Mouse (Mus musculus) spleen, postnatal 10 days (tissue): ENCODE data around the gene Epb42.
"Not testable (repeated sequence)": the region's sequence is repeated elsewhere in the genome, so short reads cannot be mapped to it uniquely, and the experiment has no call there.

Experiments
- DNase-seq, 2 experiments: peaks; one replicate each; pipeline ENCODE4 v3.0.0; 2021 to 2022; ENCODE audit warnings: low spot score in 2 of 2

Epb42 gene

DNA sequence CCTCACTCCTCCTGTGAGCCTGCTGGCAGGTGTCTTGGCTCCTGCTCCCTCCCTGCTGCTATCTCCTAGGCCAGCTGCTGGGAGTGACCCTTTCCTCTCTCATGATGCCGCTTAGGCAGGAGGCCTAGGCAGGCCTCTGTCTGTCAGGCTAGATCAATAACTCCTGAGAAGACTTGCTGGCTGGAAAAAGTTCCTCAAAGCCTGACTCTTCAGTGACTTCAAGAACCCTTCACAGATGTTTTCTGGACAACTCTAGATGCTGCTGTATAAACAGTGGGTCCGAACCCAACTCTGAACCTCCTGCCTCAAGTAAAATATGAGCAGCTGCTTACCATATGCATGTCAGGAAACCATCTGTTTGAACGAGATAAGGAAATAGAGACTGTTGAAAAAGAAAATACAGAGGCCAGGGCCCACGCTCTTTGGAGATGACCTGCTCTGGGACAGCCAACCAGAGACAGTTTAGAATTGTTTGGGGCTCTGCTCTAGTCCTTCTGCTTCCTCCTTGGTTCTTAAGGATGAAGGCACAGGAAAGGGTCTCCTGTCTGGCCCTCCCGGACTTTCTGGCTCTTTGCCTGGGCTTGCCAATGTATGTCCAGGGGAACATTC, at the start of gene Epb42:
Epb42 (minus strand) TSS at position 340 of the 609 bp plus-strand sequence.
- peak; percentile 78 to 84 for DNase-seq

DNA sequence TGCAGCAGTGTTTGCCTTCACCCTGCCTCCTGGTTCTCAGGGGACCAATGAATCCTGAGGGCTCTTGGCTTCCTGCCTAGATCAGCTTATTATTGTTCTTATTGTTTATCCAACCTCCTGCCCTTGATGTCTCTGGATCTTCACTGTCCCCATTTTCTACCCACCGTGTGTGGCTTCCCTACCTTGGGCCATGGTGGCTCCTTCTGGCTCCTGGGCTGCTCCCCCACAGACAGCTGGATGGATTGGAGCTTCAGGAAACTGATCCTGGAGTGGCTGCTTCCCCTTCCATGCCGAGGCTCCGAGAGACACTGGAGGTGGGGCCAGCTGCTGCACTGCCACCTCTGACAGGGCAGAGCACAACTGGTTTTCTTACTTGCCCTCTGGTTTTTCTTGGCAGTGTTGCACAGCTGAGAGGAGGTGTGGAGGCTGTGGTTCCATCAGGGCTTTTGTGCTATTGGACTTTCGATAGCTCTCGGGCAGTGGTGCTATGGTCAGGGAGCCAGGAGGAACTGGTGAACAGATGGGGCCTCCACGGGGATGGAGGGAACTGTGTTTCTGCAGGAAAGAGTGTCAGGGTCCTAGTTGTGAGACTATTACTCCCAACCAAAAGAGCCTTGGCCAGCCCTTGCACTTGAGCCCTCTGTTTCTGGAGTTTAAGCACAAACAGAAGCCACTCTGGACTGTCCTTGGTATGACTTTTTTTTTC, 48.8 kb upstream of the Epb42 start, which contains the start of gene Tgm5:
Tgm5 (minus strand) TSS at position 362 of the 706 bp plus-strand sequence.
- no peak for DNase-seq

DNA sequence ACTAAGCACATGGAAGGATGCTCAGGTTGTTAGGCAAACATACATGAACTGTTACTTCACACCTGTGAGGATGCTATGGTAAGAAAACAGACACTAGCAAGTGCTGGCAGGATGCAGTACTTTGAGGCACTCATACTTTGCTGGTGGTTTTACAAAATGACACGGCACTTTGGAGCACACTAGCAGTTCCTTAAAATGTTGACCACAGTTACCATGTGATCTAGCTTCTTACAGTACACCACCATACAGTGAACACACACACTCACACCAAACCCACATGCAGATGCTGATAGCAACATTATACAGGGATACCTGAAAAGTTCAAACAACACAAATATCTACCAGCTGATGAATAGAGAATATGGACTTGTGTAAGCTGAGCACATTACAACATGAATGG, 45.8 kb upstream of the Epb42 start:
- DNase-seq, result no peak

DNA sequence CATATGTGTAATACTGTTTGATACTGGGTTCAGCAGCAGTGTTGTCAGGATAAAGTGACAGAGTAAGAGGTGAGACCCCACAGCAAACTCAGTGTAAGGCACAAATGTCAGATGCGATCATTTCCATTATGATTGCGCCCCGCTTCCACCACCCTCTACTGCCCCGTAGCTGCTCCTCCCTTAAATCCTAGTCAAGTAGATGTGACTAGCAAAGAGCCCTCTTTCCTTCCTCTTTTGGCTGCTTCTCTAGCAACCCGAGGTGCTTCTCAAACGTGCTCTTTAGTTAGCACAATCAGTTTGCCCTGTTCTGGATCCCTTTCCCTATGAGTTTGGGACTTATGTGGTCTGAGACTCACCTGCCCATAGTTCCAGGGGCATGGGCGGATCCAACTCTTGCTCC, 37.9 kb upstream of the Epb42 start:
- DNase-seq, result no peak

DNA sequence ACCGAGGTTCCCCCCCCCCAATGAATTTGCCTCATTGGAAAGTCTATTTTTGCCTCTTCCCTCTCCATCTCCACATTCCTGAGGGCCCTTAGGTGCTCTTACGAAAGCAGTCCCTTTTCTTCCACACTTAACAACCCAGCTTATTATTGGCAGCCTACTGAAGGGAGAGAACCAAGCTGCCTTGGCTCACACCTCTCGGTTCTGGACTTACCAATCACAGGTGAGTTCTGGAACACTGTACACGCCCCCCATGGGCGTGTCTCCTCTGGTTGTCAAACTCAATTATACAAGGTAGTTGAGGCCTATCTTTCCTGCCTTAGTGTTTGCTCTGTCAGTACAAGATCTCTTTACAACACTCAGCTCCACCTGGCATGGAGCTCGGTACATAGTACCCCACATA, 35.0 kb upstream of the Epb42 start:
- DNase-seq, result no peak

DNA sequence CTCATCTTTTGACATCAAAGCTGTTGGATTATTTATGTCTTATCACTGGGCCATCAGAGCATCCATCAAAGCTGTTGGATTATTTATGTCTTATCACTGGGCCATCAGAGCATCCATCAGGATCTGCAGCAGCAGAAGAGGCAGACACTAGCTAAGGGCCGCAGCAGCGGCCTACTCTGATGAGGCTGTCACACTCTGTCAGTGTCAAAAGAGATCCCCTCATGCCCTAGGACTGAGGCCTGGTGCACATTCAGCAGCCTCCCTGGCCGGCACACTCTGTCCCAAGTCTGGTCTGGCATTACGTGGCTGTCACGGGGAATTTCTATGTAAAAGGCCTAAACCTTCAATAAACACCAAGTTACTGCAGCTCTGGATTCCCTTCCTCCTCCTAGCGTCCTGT, 32.6 kb upstream of the Epb42 start:
- no peak for DNase-seq

DNA sequence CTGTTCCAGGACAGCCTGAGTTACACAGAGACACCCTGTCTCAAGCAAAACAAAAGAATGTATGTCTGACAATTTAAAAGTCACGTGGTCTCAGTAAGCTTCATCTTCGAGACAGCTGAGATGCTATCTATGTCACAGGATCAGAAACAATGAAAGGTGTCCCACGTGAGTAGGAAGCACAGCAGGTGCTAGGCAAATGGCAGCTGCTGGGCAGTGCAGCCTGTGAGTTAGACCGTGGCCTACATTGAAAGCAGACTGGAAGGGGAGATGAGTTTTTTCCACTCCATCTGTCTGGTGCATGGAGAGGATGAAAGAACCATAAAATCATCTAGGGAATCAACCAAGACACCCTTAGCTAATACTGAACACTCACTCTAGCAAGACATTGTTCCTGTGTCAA, 30.2 kb upstream of the Epb42 start:
- DNase-seq, result no peak

DNA sequence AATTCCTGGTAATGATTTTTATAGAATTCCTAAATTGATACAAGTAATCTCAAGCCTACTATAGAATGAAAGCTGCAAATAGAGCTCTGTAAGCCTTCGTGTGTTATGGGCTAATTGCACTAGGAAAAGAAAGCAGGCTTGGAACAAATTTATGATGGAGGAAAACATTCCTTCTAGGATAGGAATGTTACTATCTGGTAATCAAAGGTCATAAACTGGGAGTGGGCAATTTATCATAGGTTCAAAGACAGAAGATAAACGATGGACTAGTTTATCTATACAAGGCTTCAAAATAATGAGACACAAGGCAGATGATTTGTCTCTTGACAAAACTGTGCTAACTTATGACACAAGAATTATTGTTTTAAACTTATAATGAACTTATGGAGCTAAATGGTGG, 24.4 kb upstream of the Epb42 start:
- DNase-seq, result no peak

DNA sequence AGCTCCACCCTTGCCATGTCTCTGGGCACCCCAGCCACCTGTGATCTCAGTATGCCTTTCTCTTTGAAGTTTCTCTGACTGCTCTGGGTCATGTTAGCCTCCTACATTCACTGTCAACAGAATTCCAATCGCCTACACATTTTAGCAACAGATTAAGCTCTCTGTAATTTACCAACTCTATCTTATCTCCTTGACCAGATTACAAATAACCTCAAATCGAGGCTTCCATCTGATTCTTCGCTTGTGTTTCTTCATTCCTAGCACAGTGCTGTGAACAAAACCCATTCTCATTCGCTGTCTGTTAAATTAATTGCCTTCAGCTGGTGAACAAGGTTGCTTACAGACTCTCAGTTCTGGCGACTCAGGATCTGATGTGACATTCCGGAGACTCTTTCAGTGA, 21.1 kb upstream of the Epb42 start:
- DNase-seq, result no peak

DNA sequence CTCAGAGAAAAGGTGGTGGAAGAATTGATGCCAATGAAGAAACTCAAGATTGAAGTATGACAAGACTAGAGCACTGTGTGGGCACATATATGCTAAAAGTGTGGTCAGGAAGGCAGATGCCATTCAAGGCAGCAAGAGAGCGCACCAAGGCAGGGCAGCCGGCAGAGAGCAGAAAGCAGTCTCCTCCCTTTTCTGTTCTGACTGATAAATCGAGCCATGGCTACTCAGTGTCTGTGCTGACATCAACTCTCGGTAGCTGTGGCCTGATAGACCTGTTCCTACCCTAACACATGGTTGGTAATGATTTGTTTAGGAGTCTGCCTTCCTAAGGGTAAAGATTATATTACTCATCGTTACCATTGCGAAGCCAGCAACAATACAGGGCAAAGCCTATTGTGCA, 19.0 kb upstream of the Epb42 start:
- peak in 1 of 2 experiments; percentile 53 for DNase-seq

DNA sequence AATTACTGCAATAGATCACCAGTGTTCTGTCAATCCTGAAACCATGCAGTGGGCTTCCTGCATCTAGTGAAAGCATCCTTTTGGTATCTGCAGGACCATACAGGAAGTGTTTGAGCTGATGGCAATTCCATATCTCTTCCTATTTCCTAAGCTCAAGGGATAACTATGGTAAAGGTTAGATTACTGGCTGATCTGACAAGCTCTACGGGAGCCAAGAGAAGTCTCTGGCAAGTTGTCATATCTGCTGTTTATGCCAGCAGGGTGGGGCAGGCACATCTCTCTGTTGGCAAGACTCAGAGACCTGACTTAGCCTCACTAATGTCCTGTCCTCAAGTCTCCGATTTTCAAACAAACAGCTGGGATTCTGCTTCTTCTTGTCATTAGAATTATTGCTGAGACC, 17.2 kb upstream of the Epb42 start:
- DNase-seq, result no peak

DNA sequence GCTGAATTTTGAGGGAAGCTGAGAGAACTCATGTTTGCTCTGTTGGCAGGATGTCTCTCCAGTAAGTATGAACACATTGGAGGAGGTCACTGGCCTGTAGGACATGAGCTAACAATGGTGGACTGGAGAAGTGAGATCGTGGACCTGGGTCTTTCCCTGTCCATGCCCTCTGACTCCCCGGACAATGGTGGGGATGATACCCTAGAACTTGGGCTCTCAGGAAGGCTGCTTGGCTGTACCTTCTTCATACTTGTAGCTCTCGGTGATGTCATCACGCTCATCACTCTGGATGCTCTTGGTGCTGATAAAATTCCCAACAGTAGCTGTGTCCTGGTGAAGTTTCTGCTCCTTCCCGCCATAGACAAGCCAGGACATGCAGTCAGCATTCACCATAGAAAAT, 15.3 kb upstream of the Epb42 start:
- DNase-seq, result no peak

DNA sequence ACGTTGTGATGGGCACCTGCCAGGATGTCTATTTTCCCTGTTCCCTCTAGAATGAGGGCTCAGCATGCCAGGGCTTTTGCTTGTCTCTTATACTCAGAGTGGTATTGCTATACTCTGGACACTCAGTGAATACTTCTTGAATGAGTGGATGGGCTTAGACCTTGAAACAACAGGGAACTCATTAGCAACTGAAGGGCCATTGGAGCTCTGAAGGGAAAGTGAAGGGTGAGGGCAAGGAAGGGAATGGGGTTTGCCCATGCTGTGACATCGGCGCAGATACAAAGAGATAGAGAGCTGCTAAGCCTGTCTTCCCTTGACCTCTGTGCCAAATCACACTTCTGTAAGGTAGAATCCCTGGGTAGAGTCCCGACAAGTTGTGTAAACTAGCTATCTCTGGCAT, 8.8 kb upstream of the Epb42 start:
- no peak for DNase-seq

DNA sequence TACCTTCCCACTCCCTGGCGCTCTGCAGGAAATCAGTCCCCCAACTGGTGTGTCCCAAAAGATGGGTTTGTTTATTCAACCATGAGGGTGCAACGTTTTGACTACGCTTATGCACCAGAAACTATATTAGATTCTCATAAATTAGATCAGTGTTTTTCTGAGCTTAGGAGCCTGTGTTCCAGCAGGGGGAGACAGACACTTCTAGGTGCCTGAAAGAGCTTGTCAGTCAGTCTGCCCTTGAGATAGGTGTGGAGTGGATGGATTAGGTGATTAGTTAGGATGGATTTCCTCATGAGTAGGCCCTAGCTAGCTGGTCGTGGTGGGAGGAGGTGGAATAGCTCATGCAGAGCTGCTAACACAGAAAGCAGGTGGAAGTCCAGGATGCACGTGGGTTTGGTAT, 4.2 kb upstream of the Epb42 start:
- peak in 1 of 2 experiments; percentile 65 for DNase-seq

DNA sequence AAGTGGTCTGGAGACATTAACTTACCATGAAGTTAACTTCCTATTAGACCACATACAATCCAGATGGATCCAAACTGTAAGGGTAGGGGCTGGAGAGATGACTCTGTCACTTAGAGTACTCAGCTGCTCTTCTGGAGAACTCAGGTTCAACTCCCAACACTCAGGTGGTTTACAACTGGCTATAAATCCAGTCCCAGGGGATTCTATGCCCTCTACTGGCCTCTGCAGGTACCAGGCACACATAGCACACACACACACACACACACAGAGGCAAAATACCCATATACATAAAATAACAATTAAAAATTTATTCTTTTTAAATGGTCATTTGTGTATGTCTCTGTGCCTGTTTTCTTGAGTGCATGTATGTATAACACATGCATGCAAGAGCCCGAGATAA, 2.5 kb upstream of the Epb42 start:
- DNase-seq, result no peak

DNA sequence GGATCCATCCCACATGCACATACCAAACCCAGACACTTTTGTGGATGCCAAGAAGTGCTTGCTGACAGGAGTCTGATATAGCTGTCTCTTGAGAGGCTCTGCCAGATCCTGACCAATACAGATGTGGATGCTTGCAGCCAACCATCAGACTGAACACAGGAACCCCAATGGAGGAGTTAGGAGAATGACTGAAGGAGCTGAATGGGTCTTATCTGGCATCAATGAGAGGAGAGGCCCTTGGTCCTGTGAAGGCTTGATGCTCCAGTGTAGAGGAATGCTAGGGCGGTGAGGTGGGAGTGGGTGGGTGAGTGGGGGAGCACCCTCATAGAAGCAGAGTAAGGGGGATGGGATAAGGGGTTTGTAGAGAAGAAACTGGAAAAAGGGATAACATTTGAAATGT, 2.0 kb upstream of the Epb42 start:
- not testable (repeated sequence) for DNase-seq

DNA sequence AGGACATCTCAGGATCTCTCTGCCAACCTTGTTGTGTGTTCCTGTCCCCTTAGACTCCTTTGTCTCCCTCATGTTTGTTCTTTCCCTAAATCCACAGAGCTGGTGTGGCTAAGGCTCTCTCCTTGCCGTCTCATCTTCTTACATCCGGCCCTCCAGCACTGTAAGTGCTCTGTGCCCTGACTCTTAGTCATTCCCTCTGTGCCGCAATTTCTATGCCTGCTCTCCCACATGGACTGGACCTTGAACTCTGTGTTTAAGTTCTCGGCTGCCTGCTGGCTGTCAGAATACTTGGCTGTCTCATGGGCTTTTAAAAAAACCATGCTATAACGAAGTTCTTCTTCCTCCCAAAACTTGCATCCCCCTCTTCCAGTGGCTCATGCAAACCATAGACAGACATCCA, 14.0 kb downstream of the Epb42 start:
- no peak for DNase-seq

DNA sequence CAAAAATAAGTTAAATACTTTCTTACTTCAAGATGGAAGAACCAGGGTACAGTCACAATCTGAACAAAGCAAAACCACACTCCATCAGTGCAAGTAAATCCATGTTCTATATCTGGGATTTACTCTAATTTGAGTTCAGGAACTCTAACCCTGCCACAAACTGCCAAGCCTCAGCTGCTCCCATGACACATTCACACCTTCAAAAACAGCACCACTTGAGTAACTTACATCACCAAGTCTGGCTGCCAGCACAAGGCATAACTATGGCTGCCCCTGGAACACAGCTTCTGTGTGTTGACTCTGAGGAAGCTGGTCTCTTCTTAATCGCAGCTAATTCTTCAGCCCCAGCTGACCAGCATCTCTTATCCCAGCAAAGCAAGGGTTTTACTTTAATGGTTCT, 19.7 kb downstream of the Epb42 start:
- no peak for DNase-seq

DNA sequence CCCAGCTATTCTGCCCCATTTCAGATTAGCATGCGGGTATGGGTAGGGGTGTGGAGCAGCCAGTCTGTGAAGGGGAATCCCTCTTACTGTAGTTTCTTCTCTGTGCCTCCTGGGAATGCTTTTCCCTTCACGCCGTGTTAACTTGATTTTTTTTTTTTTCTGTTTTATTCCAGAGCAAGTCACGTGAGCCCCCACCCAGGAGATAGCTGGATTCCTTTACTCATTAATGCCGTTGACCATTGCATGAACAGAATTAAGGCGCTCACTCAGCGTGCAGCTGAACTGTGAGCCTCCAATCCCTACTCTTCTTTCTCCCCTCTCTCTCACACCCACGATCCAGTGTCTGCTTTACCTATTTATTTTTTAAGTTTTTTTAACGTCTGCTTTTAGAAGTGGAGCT, 20.6 kb downstream of the Epb42 start:
- DNase-seq, result peak in 1 of 2 experiments; percentile 2

DNA sequence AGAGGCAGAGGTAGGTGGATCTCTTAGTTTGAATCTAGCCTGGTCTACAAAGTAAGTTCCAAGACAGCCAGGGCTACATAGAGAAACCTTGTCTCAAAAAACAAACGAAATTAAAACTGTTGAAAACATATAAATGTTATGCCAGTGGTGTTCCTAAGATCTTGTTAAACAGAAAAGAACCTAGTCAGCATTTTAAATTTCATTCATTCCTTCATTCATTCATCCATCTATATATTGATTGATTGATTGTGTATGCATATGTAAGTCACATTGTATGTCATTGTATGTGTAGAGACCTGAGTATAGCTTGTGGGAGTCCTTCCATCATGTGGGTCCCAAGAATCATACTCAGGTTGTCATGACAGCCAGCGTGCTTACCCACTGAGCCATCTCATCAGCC, 21.4 kb downstream of the Epb42 start:
- DNase-seq, result no peak

DNA sequence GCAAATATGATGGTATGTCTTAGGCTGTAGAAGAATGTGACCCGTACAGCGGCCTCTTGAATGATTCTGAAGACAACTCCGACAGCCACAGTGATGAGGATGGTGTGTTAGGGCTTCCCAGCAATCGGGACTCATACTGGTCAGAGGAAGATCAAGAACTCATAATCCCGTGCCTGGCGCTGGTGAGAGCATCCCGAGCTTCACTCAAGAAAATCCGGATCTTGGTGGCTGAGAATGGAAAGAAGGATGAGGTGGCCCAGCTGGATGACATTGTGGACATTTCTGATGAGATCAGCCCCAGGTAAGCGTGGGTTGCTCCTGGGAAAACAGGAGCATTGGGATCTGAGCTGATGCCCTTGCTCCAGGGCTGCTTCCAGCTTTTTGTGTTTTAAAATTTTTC, 24.2 kb downstream of the Epb42 start:
- no peak for DNase-seq

DNA sequence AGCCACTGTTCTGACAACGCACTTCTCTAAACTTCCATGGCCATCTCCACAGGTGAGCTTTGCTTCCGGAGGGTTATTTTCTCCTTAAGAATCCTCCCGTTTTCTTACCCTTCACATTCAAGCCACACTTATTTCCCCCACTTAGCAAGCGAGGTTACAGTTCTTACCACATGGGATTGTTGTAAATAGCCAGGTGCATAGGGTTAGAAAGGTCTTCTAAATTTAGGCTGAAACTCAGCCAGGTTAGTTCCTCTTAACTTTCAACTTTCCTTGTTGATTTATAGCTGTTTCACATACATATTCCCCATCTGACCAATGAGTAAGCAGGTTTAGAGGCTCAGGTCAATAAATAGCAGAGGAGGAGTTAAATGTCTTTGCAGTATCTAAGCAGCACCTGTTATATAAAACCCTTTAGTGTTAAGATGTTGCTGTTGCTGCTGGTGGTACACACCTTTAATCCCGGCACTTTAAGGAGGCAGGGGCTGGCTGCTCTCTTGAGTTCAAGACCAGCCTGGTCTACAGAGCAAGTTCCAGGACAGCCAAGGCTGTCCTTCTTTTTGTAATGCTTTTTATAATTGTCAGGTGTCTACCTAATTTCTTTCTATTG, 27.7 kb downstream of the Epb42 start:
- no peak for DNase-seq

DNA sequence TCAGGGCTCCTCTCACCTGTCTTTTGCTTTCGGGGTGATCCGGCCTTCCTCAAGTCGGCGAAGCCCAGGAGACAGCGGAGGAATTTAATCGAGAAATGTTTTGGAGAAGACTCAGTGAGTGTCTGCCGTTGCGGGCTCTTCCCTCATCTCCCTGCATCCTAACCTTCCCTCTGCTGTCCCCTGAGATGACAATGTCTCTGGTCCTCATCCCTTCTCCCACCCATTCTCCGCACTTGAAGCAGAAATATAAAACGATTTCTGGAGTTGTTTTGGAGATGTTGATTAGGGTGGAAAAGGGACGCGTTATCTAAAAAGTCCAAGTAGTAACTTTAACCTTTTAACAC, 28.2 kb downstream of the Epb42 start:
- DNase-seq, result no peak
